Mouse (Mus musculus): Measurements from ENCODE around the gene Lrriq4. TPM values are rescaled to one million over a fixed set of nuclear protein-coding genes. Genes with fewer than 3 reads are reported as not detected.

Gene Lrriq4
- total and polyA plus RNA-seq, 2 experiments from 2014 or later = not detected

GRCm38 (mm10) chr3:30601175-30601574, 43.1 kb upstream of the Lrriq4 start:
- peak overlapping the region; percentile 75 for H3K4me2 ChIP-seq (ENCODE audit: low read depth, low read length)
- peaks cover 12% of the 10 kb centered on the region for H3K4me1 ChIP-seq (ENCODE audit: control insufficient read depth, insufficient read depth)
- H3K27ac ChIP-seq (ENCODE audit: low read depth) = peak overlapping the region; percentile 98
- H3K9me3 ChIP-seq (replicated peaks; ENCODE audit: control insufficient read depth, low read length) = no peaks in the 10 kb centered on the region
- H3K4me3 ChIP-seq (ENCODE audit: low read depth, low read length) = peak overlapping the region; percentile 95
- no peak for TF ChIP-seq CTCF (IDR thresholded peaks at IDR 0.05; ENCODE audit: low read depth)
- TF ChIP-seq EP300 (IDR thresholded peaks at IDR 0.05; ENCODE audit: low read depth) = no peak
- no peak overlapping the region for H3K9ac ChIP-seq (replicated peaks; ENCODE audit: low read depth, low read length)
- under 1% methylated on average over 17 of the region's 17 CpGs for WGBS
- H3K27me3 ChIP-seq (ENCODE audit: control insufficient read depth, insufficient read depth, low read length) = no peaks in the 10 kb centered on the region
- DNase-seq (ENCODE audit: low spot score) = peak; percentile 82
- peaks cover 19% of the 10 kb centered on the region for H3K36me3 ChIP-seq (replicated peaks; ENCODE audit: control insufficient read depth, insufficient read depth, low read length)
- peak; percentile 10; the same call in 1 of the 2 replicates for ATAC-seq (ENCODE audit: insufficient read depth, low read depth)

- under 1% methylated on average over 13 of the region's 13 CpGs for WGBS
- DNase-seq (ENCODE audit: low spot score) (no peak), ATAC-seq (ENCODE audit: insufficient read depth, low read depth) (no peak)
- Histone ChIP-seq H3K36me3 (replicated peaks; ENCODE audit: control insufficient read depth, insufficient read depth, low read length) (peaks cover 23% of the 10 kb centered on the region), H3K4me2 (ENCODE audit: low read depth, low read length) (peak overlapping the region; percentile 75), H3K4me1 (ENCODE audit: control insufficient read depth, insufficient read depth) (peaks cover 12% of the 10 kb centered on the region), H3K4me3 (ENCODE audit: low read depth, low read length) (peak overlapping the region; percentile 95), H3K9ac (replicated peaks; ENCODE audit: low read depth, low read length) (peak overlapping the region; percentile 94), H3K27ac (ENCODE audit: low read depth) (peak overlapping the region; percentile 98), H3K9me3 (replicated peaks; ENCODE audit: control insufficient read depth, low read length) (no peaks in the 10 kb centered on the region), H3K27me3 (ENCODE audit: control insufficient read depth, insufficient read depth, low read length) (no peaks in the 10 kb centered on the region)
- TF ChIP-seq EP300 (IDR thresholded peaks at IDR 0.05; ENCODE audit: low read depth) = no peak
- no peak for TF ChIP-seq CTCF (IDR thresholded peaks at IDR 0.05; ENCODE audit: low read depth)
These were observed 42.7 kb upstream of the Lrriq4 start for GRCm38 (mm10) chr3:30601610-30602064.

- WGBS = 0% methylated on average over 40 of the region's 40 CpGs
- Histone ChIP-seq H3K9ac (replicated peaks; ENCODE audit: low read depth, low read length) (peak within 1 kb of the TSS; percentile 94), H3K36me3 (replicated peaks; ENCODE audit: control insufficient read depth, insufficient read depth, low read length) (peaks cover 26% of the 10 kb centered on the region), H3K27ac (ENCODE audit: low read depth) (peak within 1 kb of the TSS; percentile 98), H3K4me3 (ENCODE audit: low read depth, low read length) (peak within 1 kb of the TSS; percentile 95), H3K9me3 (replicated peaks; ENCODE audit: control insufficient read depth, low read length) (no peaks in the 10 kb centered on the region), H3K4me2 (ENCODE audit: low read depth, low read length) (peak within 1 kb of the TSS; percentile 75), H3K4me1 (ENCODE audit: control insufficient read depth, insufficient read depth) (peaks cover 12% of the 10 kb centered on the region), H3K27me3 (ENCODE audit: control insufficient read depth, insufficient read depth, low read length) (no peaks in the 10 kb centered on the region)
- ATAC-seq (ENCODE audit: insufficient read depth, low read depth) (peak; percentile 93), DNase-seq (ENCODE audit: low spot score) (peak; percentile 98)
- no peak for TF ChIP-seq EP300 (IDR thresholded peaks at IDR 0.05; ENCODE audit: low read depth)
- TF ChIP-seq CTCF (IDR thresholded peaks at IDR 0.05; ENCODE audit: low read depth) = peak; percentile 53
These were observed 42.1 kb upstream of the Lrriq4 start, which contains the start of gene Mynn for GRCm38 (mm10) chr3:30602065-30602739. Gene Mynn, plus strand, starts transcription at chr3:30602065.

- ATAC-seq (ENCODE audit: insufficient read depth, low read depth) (peak; percentile 27), DNase-seq (ENCODE audit: low spot score) (peak; percentile 65)
- H3K4me3 ChIP-seq (ENCODE audit: low read depth, low read length) = peak overlapping the region; percentile 95
- WGBS = under 1% methylated on average over 27 of the region's 27 CpGs
- peak overlapping the region; percentile 98 for H3K27ac ChIP-seq (ENCODE audit: low read depth)
- peaks cover 31% of the 10 kb centered on the region for H3K36me3 ChIP-seq (replicated peaks; ENCODE audit: control insufficient read depth, insufficient read depth, low read length)
- no peaks in the 10 kb centered on the region for H3K27me3 ChIP-seq (ENCODE audit: control insufficient read depth, insufficient read depth, low read length)
- TF ChIP-seq EP300 (IDR thresholded peaks at IDR 0.05; ENCODE audit: low read depth) (no peak), CTCF (IDR thresholded peaks at IDR 0.05; ENCODE audit: low read depth) (no peak)
- peak overlapping the region; percentile 94 for H3K9ac ChIP-seq (replicated peaks; ENCODE audit: low read depth, low read length)
- no peaks in the 10 kb centered on the region for H3K9me3 ChIP-seq (replicated peaks; ENCODE audit: control insufficient read depth, low read length)
- H3K4me1 ChIP-seq (ENCODE audit: control insufficient read depth, insufficient read depth) = peaks cover 12% of the 10 kb centered on the region
- peak overlapping the region; percentile 75 for H3K4me2 ChIP-seq (ENCODE audit: low read depth, low read length)
These were observed 41.6 kb upstream of the Lrriq4 start for GRCm38 (mm10) chr3:30602740-30603098.

GRCm38 (mm10) chr3:30603256-30603655, 41.1 kb upstream of the Lrriq4 start:
- Histone ChIP-seq H3K27me3 (ENCODE audit: control insufficient read depth, insufficient read depth, low read length) (no peaks in the 10 kb centered on the region), H3K36me3 (replicated peaks; ENCODE audit: control insufficient read depth, insufficient read depth, low read length) (peaks cover 36% of the 10 kb centered on the region), H3K4me1 (ENCODE audit: control insufficient read depth, insufficient read depth) (peaks cover 12% of the 10 kb centered on the region), H3K27ac (ENCODE audit: low read depth) (peak overlapping the region; percentile 98; the same call in 1 of the 2 replicates), H3K9ac (replicated peaks; ENCODE audit: low read depth, low read length) (peak overlapping the region; percentile 94), H3K4me2 (ENCODE audit: low read depth, low read length) (peak overlapping the region; percentile 75), H3K9me3 (replicated peaks; ENCODE audit: control insufficient read depth, low read length) (no peaks in the 10 kb centered on the region), H3K4me3 (ENCODE audit: low read depth, low read length) (peak overlapping the region; percentile 95)
- ATAC-seq (ENCODE audit: insufficient read depth, low read depth) (no peak), DNase-seq (ENCODE audit: low spot score) (no peak)
- no peak for TF ChIP-seq EP300 (IDR thresholded peaks at IDR 0.05; ENCODE audit: low read depth)
- TF ChIP-seq CTCF (IDR thresholded peaks at IDR 0.05; ENCODE audit: low read depth) = no peak
- WGBS = 38% methylated on average over 10 of the region's 10 CpGs

Measured in heart, postnatal 0 days (tissue).